Comparison of ENCODE assay signal across 8 mouse cellular contexts in the genomic region with DNA sequence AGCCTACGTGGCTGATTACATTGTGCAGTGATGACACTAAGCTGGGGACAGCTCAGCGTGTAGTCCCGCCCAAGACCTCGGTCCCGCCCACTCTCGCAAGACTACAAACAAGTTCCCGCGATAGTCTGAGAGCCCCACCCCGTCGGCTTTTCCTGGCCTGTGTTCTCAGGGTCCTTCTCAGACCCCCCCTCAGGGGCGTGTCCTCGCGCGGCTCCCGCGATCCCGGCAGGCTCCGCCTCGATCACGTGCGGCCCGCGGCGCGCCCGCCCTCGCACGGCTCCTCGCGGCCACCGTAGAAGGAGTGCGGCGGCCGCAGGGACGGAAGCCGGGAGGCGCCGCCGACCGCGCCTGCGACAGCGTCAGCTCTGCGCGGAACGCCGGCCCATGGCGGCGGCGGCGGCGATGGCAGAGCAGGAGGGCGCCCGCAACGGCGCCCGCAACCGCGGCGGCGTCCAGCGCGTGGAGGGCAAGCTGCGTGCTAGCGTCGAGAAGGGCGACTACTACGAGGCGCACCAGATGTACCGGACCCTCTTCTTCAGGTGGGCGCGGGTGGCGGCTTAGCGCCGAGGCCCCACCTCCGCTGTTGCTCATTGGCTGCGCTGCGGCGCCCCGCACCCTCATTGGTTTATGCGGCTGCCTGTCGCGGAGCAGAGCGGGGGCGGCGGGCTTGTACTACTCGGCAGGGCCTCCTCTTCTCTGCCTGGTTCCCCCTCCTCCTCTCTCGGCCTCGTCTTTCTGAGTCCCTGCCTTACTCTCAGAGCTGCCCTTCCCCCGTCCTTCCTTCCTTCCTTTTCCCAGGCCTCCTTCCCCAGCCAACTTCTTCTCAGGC. TPM values are rescaled to one million over a fixed set of nuclear protein-coding genes. Genes with fewer than 3 reads are reported as not detected.
DNase-seq lines count a peak whose midpoint lies in the region; ATAC-seq lines count a peak whose summit lies in the region.

TSS of gene Get4 (plus strand) at position 244 of the 829 bp plus-strand sequence.

- ATAC-seq in hindbrain, embryonic 16.5 days: peak; percentile 95

- WGBS in hindbrain, embryonic 16.5 days: under 1% methylated on average over 81 of the region's 90 CpGs
- WGBS in macrophage (ENCODE audit: missing documents): 0% methylated on average over 76 of the region's 90 CpGs

- peak within 1 kb of the TSS; percentile 85 for H3K9ac ChIP-seq in hindbrain, embryonic 16.5 days (ENCODE audit: low read depth, low read length)

- H3K4me2 ChIP-seq in hindbrain, embryonic 16.5 days (ENCODE audit: low read length): peak within 1 kb of the TSS; percentile 92

- no peaks in the 10 kb centered on the region for H3K27me3 ChIP-seq in hindbrain, embryonic 16.5 days (replicated peaks; ENCODE audit: control insufficient read depth, insufficient read depth, low read length)

- peak within 1 kb of the TSS; percentile 95 for H3K27ac ChIP-seq in hindbrain, embryonic 16.5 days (ENCODE audit: low read depth, low read length)
- peak within 1 kb of the TSS; percentile 72 for H3K27ac ChIP-seq in macrophage

- peak within 1 kb of the TSS; percentile 79 for H3K4me3 ChIP-seq in hindbrain, embryonic 16.5 days (ENCODE audit: low read length)
- H3K4me3 ChIP-seq in macrophage (ENCODE audit: inconsistent target): peak within 1 kb of the TSS; percentile 89

- H3K9me3 ChIP-seq in hindbrain, embryonic 16.5 days (ENCODE audit: control insufficient read depth, low read length): no peaks in the 10 kb centered on the region

- H3K79me2 ChIP-seq in macrophage (ENCODE audit: inconsistent target): peaks cover 45% of the 10 kb centered on the region

- peaks cover 27% of the 10 kb centered on the region for H3K4me1 ChIP-seq in hindbrain, embryonic 16.5 days (ENCODE audit: control insufficient read depth, insufficient read depth, low read depth, low read length)

- peak; percentile 98 for DNase-seq in WW6 (ENCODE audit: low read depth, low spot score)
- peak; percentile 95 to 98 for DNase-seq in cerebellum, postnatal 4 days (ENCODE audit: low spot score in 2 of 2)
- DNase-seq in gastrocnemius, adult 18-20 months (ENCODE audit: low spot score): peak; percentile 100
- peak; percentile 94 to 97 for DNase-seq in left cerebral cortex, adult 18-20 months (ENCODE audit: low spot score in 2 of 2)
- peak; percentile 98 for DNase-seq in right cerebral cortex, adult 18-20 months
- DNase-seq in urinary bladder, postnatal 10 days (ENCODE audit: low spot score): peak; percentile 97

- peaks cover 19% of the 10 kb centered on the region for H3K36me3 ChIP-seq in hindbrain, embryonic 16.5 days (ENCODE audit: control insufficient read depth, insufficient read depth, low read length)
- H3K36me3 ChIP-seq in macrophage (ENCODE audit: inconsistent target): peaks cover 20% of the 10 kb centered on the region; the same call in 1 of the 2 replicates

RNA-seq across cellular contexts. Expression of gene Get4, which starts in this region (rescaled TPM):
- 10 to 100 TPM; 28.6 to 31.9 TPM for total RNA-seq in gastrocnemius, adult 18-20 months (2021)
- polyA plus RNA-seq in hindbrain, embryonic 16.5 days (2015; fragmentation: Nextera tagmentation; extraction: Ambion mirVana): 124 and 125 TPM in 2 replicates
- 10 to 100 TPM; 50.0 to 52.4 TPM for total RNA-seq in left cerebral cortex, adult 18-20 months (2021)
- total RNA-seq in macrophage (2018; cell fraction: chromatin; rRNA removed): 10 to 100 TPM; 15.6 to 49.9 (median 36.1) TPM
- 10 to 100 TPM; 23.1 to 42.6 (median 32.3) TPM for total RNA-seq in macrophage (2018; cell fraction: cytosol; rRNA removed)
- 10 to 100 TPM; 23.8 to 49.2 (median 34.0) TPM for total RNA-seq in macrophage (2018; cell fraction: nucleus; rRNA removed)
- 20.1 to 39.0 TPM (median 34.2 TPM) in 3 replicates for polyA plus RNA-seq in macrophage (2018)

Comparison
In these comparisons a context has a peak if more than half of its experiments do, and no peak if none do; other contexts are left out.
1. Peak in every context shown above with its lines: DNase-seq, ATAC-seq, H3K4me3 ChIP-seq and H3K27ac ChIP-seq.